Mouse (Mus musculus): ENCODE measurements around the gene Tank. TPM values are rescaled to one million over a fixed set of nuclear protein-coding genes. Genes with fewer than 3 reads are reported as not detected.

Gene Tank
- polyA plus RNA-seq, 2 experiments, result 15.9 to 21.3 TPM

- no peak overlapping the region for H3K9ac ChIP-seq (replicated peaks)
- H3K4me2 ChIP-seq (ENCODE audit: low read depth), result no peak overlapping the region
- 70% methylated on average over 3 of the region's 3 CpGs for WGBS (ENCODE audit: insufficient replicate concordance)
- no peak for DNase-seq (ENCODE audit: low read depth in 3 of 3, low spot score in 3 of 3)
- H3K27ac ChIP-seq, result no peak overlapping the region
- peaks cover 18% of the 10 kb centered on the region for H3K27me3 ChIP-seq (ENCODE audit: control insufficient read depth, insufficient read depth, low read length)
- H3K4me3 ChIP-seq (ENCODE audit: insufficient read depth in 1 of 2, low read depth in 2 of 2, low read length in 2 of 2), result no peak overlapping the region
- H3K9me3 ChIP-seq (ENCODE audit: control insufficient read depth, low read length), result no peaks in the 10 kb centered on the region
- ATAC-seq (ENCODE audit: insufficient read depth), result no peak
- H3K36me3 ChIP-seq (replicated peaks; ENCODE audit: control insufficient read depth, insufficient read depth, low read depth), result peaks cover 16% of the 10 kb centered on the region
- H3K4me1 ChIP-seq (replicated peaks; ENCODE audit: control insufficient read depth in 2 of 2, insufficient read depth in 2 of 2, low read length in 1 of 2), result peaks cover 0 to 3% of the 10 kb centered on the region in 2 experiments; a peak in 1 of 4 replicates
- TF ChIP-seq CTCF (IDR thresholded peaks at IDR 0.05; ENCODE audit: low read depth) (no peak), EP300 (IDR thresholded peaks at IDR 0.05; ENCODE audit: low read depth) (no peak)
Observed at GRCm38 (mm10) chr2:61651640-61652039, 73.3 kb downstream of the Tank start.

DNA sequence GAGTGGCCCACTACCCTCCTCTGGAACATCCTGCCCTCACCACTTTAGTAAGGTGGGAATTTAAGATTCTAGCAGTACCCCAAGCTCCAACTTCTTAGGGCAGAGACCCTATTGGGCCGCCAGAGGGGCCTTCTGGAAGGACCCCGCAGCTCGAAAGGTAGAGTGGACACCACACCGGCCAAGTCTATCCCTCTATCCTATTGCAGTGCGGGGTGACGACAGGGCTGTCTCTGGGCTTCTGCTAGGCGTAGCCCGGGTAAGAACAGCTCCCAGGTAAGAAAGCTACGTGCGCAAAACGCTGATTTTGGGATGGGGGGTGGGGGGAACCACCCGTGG, 76.6 kb downstream of the Tank start:
- H3K4me3 ChIP-seq (ENCODE audit: insufficient read depth in 1 of 2, low read depth in 2 of 2, low read length in 2 of 2), result peak overlapping the region in 1 of 2 experiments; percentile 57; a peak in 3 of 4 replicates

GRCm38 (mm10) chr2:61655382-61656281, 77.2 kb downstream of the Tank start:
- H3K9ac ChIP-seq (replicated peaks), result no peak overlapping the region
- DNase-seq (ENCODE audit: low read depth in 3 of 3, low spot score in 3 of 3) (no peak), ATAC-seq (ENCODE audit: insufficient read depth) (no peak)
- H3K4me1 ChIP-seq (replicated peaks; ENCODE audit: control insufficient read depth in 2 of 2, insufficient read depth in 2 of 2, low read length in 1 of 2), result peaks cover 0 to 3% of the 10 kb centered on the region in 2 experiments; a peak in 1 of 4 replicates
- peak overlapping the region; percentile 60 for H3K4me2 ChIP-seq (ENCODE audit: low read depth)
- no peaks in the 10 kb centered on the region for H3K9me3 ChIP-seq (ENCODE audit: control insufficient read depth, low read length)
- 0 out of 2 replicates have a peak, but pooled peaks cover 5% of the 10 kb centered on the region for H3K36me3 ChIP-seq (replicated peaks; ENCODE audit: control insufficient read depth, insufficient read depth, low read depth)
- TF ChIP-seq EP300 (IDR thresholded peaks at IDR 0.05; ENCODE audit: low read depth) (no peak), CTCF (IDR thresholded peaks at IDR 0.05; ENCODE audit: low read depth) (no peak)
- 2% methylated on average over 46 of the region's 46 CpGs for WGBS (ENCODE audit: insufficient replicate concordance)
- H3K27ac ChIP-seq, result no peak overlapping the region
- H3K4me3 ChIP-seq (ENCODE audit: insufficient read depth in 1 of 2, low read depth in 2 of 2, low read length in 2 of 2), result peak overlapping the region; percentile 1 to 57; a peak in 3 of 4 replicates
- H3K27me3 ChIP-seq (ENCODE audit: control insufficient read depth, insufficient read depth, low read length), result peaks cover 28% of the 10 kb centered on the region

More for the DNA sequence above, 76.6 kb downstream of the Tank start:
- H3K36me3 ChIP-seq (replicated peaks; ENCODE audit: control insufficient read depth, insufficient read depth, low read depth), result peaks cover 8% of the 10 kb centered on the region; the same call in 1 of the 2 replicates
- no peak for DNase-seq (ENCODE audit: low read depth in 3 of 3, low spot score in 3 of 3)
- TF ChIP-seq CTCF (IDR thresholded peaks at IDR 0.05; ENCODE audit: low read depth), result no peak
- TF ChIP-seq EP300 (IDR thresholded peaks at IDR 0.05; ENCODE audit: low read depth), result no peak
- no peaks in the 10 kb centered on the region for H3K9me3 ChIP-seq (ENCODE audit: control insufficient read depth, low read length)
- H3K27ac ChIP-seq, result no peak overlapping the region
- H3K9ac ChIP-seq (replicated peaks), result no peak overlapping the region
- peak overlapping the region; percentile 60 for H3K4me2 ChIP-seq (ENCODE audit: low read depth)
- H3K4me1 ChIP-seq (replicated peaks; ENCODE audit: control insufficient read depth in 2 of 2, insufficient read depth in 2 of 2, low read length in 1 of 2), result peaks cover 0 to 3% of the 10 kb centered on the region in 2 experiments; a peak in 1 of 4 replicates
- no peak for ATAC-seq (ENCODE audit: insufficient read depth)
- H3K27me3 ChIP-seq (ENCODE audit: control insufficient read depth, insufficient read depth, low read length), result peaks cover 28% of the 10 kb centered on the region
- WGBS (ENCODE audit: insufficient replicate concordance), result 42% methylated on average over 12 of the region's 12 CpGs

DNA sequence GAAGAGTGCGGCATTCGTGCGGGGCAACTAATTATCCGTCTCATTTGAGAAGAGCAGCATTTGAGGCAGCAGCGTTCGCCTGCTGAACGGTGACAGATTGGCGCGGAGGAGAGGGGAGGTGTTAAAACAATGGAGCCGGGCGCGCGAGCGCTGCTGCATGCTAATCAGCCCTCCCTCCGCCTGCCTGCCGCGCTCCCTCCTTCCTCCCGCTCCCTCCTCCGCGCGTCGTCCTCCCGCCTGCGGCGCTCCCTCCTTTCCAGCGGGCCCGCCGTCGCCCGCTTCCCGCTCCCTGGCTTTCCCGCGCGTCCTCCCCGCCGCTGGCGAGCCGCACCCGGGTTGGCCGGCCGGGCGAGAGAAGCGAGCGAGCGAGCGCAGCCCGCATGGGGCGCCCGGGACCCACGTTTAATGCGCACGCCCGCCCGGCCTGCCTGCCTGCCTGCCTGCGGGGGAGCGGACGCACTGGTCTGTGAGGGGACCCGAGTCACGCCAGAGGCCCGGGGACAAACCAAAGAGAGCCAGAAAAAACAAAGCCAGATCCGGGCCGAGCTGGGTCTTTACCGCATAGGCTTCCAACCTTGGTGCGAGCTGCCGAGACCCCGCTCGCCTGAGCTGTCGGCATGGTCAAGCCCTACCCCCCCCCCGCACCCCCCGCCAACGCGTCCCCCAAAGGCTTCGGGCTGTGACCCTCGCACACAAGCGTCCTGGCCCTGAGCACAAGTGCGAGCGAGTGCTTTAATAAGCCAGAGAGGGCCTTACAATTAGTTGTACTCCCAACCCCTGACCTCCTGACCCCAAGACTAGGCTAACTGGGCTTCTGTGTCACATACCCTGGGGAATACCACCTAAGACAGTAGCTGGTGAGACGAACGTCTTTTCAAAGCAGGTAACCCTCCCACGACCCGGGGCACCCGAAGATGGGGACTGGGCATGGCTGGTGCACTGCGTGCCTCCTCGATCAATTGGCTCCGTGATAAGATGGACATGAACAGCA, 78.3 kb downstream of the Tank start:
- H3K27me3 ChIP-seq (ENCODE audit: control insufficient read depth, insufficient read depth, low read length), result peaks cover 28% of the 10 kb centered on the region

More for the DNA sequence above, 78.3 kb downstream of the Tank start:
- H3K36me3 ChIP-seq (replicated peaks; ENCODE audit: control insufficient read depth, insufficient read depth, low read depth), result 0 out of 2 replicates have a peak, but pooled peaks cover 3% of the 10 kb centered on the region
- no peak overlapping the region for H3K27ac ChIP-seq
- H3K9ac ChIP-seq (replicated peaks), result no peak overlapping the region
- TF ChIP-seq CTCF (IDR thresholded peaks at IDR 0.05; ENCODE audit: low read depth) (no peak), EP300 (IDR thresholded peaks at IDR 0.05; ENCODE audit: low read depth) (no peak)
- H3K9me3 ChIP-seq (ENCODE audit: control insufficient read depth, low read length), result no peaks in the 10 kb centered on the region
- ATAC-seq (ENCODE audit: insufficient read depth) (peak; percentile 78), DNase-seq (ENCODE audit: low read depth in 3 of 3, low spot score in 3 of 3) (peak in 2 of 3 experiments; percentile 13 to 19)
- peak overlapping the region; percentile 53 to 57 for H3K4me3 ChIP-seq (ENCODE audit: insufficient read depth in 1 of 2, low read depth in 2 of 2, low read length in 2 of 2)
- peaks cover 0 to 3% of the 10 kb centered on the region in 2 experiments; a peak in 1 of 4 replicates for H3K4me1 ChIP-seq (replicated peaks; ENCODE audit: control insufficient read depth in 2 of 2, insufficient read depth in 2 of 2, low read length in 1 of 2)
- peak overlapping the region; percentile 60 for H3K4me2 ChIP-seq (ENCODE audit: low read depth)
- 3% methylated on average over 75 of the region's 85 CpGs for WGBS (ENCODE audit: insufficient replicate concordance)

All from liver, embryonic 14.5 days (tissue).